Mouse (Mus musculus) intestine, embryonic 16.5 days (tissue): ENCODE data around the gene Tmsb15l. TPM values are rescaled to one million over a fixed set of nuclear protein-coding genes. Genes with fewer than 3 reads are reported as not detected.
A peak's percentile ranks its signal among the peaks of the same experiment; 100 is the strongest.

Experiments
- ATAC-seq: fragments of 200-750 bp; cut with Nextera tagmentation; 2 replicates; pipeline ENCODE4 v1.8.0; 2017; ENCODE audit warnings: moderate TSS enrichment, moderate library complexity
- H3K27ac ChIP-seq: fragments of 300-500 bp; sonication (generic); 2 replicates; pipeline ENCODE4 v1.5.1; 2014; ENCODE audit warnings: mild to moderate bottlenecking, low read length
- H3K27me3 ChIP-seq: fragments of 300-500 bp; sonication (generic); replicated peaks from 2 replicates; pipeline ENCODE4 v1.6.1; 2014; ENCODE audit warnings: low read length, control low read depth, mixed read lengths; ENCODE audit not compliant: control insufficient read depth, insufficient read depth
- H3K36me3 ChIP-seq: fragments of 300-500 bp; sonication (generic); 2 replicates; pipeline ENCODE4 v1.6.1; 2014; ENCODE audit warnings: low read length, control low read depth; ENCODE audit not compliant: control insufficient read depth, insufficient read depth
- H3K4me1 ChIP-seq: fragments of 300-500 bp; sonication (generic); 2 replicates; pipeline ENCODE4 v1.6.1; 2014; ENCODE audit warnings: low read length, control low read depth, mixed read lengths; ENCODE audit not compliant: control insufficient read depth, insufficient read depth
- H3K4me2 ChIP-seq: fragments of 300-500 bp; sonication (generic); 2 replicates; pipeline ENCODE4 v1.6.1; 2014; ENCODE audit warnings: low read depth, low read length, control low read depth
- H3K4me3 ChIP-seq: fragments of 300-500 bp; sonication (generic); 2 replicates; pipeline ENCODE4 v1.5.1; 2014; ENCODE audit warnings: mild to moderate bottlenecking, low read length
- H3K9ac ChIP-seq: fragments of 300-500 bp; sonication (generic); 2 replicates; pipeline ENCODE4 v1.6.1; 2014; ENCODE audit warnings: low read depth, low read length
- H3K9me3 ChIP-seq: fragments of 300-500 bp; sonication (generic); 2 replicates; pipeline ENCODE4 v1.6.1; 2016; ENCODE audit warnings: low read length, control low read depth; ENCODE audit not compliant: control insufficient read depth
- WGBS: fragments of 180-500 bp; shearing (Covaris S2); extraction: QIAGEN DNeasy Blood & Tissue Kit; methylation state at CpG from one replicate; pipeline ENCODE4 v1.1.7; 2014; 5-methylcytosine and 5-hydroxymethylcytosine counted together
- polyA plus RNA-seq: library from polyadenylated mRNA; unstranded; fragments of >200 nt; fragmentation: Nextera tagmentation; extraction: Ambion mirVana; gene quantifications from 2 replicates; pipeline ENCODE4 v1.2.1, GENCODE M21; 2015

The Tmsb15l gene
- 3.9 TPM in 2 replicates for polyA plus RNA-seq

DNA sequence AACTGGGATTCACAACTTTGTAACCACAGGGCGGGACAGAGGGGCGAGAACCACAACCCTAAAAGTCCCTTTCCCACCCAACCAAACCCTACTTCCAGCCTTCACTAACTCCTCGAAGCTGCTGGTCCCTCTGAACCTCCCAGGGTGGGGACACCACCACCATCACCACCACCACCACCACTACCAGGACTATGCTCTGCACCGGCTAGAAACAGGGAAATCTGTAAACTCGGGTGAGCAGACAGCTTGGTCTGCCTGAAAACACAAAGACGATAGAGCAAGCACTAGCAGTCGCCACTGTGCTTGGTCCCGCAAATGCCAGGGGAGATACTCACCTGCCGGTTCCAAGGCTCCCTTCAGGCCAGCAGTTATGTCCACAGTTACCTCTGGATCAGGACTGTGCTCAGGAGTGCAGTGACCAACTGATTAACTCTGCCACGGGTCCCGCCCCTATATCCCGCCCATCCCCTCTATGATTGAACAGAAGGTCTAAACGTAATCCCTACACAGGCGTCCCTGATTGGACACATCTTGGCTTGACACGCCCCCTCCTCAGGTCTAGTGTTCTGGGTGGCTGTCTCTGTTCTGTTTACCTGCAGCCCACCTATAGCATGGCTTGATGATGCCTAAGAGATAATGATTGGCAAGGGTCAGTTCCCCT is at the start of gene Tmsb15l, which contains the start of gene Tmsb15b1:
Tmsb15l (minus strand) TSS at position 446 of the 661 bp plus-strand sequence.
Tmsb15b1 (minus strand) TSS at position 451 of the 661 bp plus-strand sequence.
- no peaks in the 10 kb centered on the region for H3K4me1 ChIP-seq
- 30% methylated on average over 15 of the region's 15 CpGs for WGBS
- peak within 1 kb of the TSS; percentile 50 for H3K4me2 ChIP-seq
- H3K27ac ChIP-seq = no peak within 1 kb of the TSS
- no peaks in the 10 kb centered on the region for H3K36me3 ChIP-seq
- H3K9ac ChIP-seq = peak within 1 kb of the TSS; percentile 67
- peak within 1 kb of the TSS; percentile 48 for H3K4me3 ChIP-seq
- no peaks in the 10 kb centered on the region for H3K27me3 ChIP-seq
- no peaks in the 10 kb centered on the region for H3K9me3 ChIP-seq
- ATAC-seq = peak; percentile 100

DNA sequence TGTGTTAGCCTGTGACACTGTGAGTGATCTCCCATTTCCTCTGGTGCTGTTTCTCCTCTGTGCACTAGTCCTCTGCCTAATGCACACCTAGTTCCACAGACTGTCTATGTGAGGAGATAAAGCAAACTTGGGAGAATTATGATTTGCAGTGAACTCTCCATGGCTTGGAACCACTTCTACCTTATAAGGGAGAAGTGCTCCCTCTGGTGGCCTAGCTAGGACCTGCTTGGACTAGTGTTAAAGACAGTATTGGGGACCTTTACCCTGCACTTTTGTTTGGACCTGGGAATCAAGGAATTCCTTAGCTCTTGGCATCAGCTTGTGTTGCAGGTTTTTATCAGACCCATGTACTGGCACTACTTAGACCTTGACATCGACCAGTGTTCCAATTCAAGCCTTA is 42.6 kb upstream of the Tmsb15l start:
- Histone ChIP-seq H3K4me2 (no peak overlapping the region), H3K9me3 (no peaks in the 10 kb centered on the region), H3K4me3 (no peak overlapping the region), H3K9ac (no peak overlapping the region), H3K36me3 (no peaks in the 10 kb centered on the region), H3K4me1 (no peaks in the 10 kb centered on the region), H3K27me3 (no peaks in the 10 kb centered on the region), H3K27ac (no peak overlapping the region)
- ATAC-seq = peak; percentile 48; the same call in 1 of the 2 replicates
- WGBS = 41% methylated on average over 1 of the region's 1 CpGs

DNA sequence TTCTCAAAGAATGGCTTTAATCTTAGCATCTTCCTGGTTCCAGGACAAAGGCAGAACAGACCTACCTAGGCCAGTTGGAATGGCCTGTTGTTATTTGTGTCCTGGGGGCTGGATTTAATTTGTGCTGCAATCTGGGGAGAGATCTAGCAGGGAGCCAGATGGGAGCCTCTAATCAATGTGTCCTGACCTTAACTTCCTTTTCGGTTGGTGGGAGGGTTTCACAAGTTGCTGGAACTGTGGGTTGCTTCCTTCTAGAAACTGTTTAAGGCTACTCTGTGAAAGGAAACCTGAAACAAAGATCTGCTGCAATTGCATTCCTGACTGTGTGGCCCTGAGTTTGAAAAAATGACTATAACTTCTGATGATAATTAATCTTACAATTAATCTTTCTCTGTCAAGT is 41.0 kb upstream of the Tmsb15l start:
- no peak overlapping the region for H3K4me2 ChIP-seq
- WGBS = 74% methylated on average over 1 of the region's 1 CpGs
- no peak for ATAC-seq
- no peak overlapping the region for H3K27ac ChIP-seq
- no peak overlapping the region for H3K9ac ChIP-seq
- H3K4me1 ChIP-seq = no peaks in the 10 kb centered on the region
- no peaks in the 10 kb centered on the region for H3K9me3 ChIP-seq
- H3K4me3 ChIP-seq = no peak overlapping the region
- H3K27me3 ChIP-seq = no peaks in the 10 kb centered on the region
- H3K36me3 ChIP-seq = no peaks in the 10 kb centered on the region

DNA sequence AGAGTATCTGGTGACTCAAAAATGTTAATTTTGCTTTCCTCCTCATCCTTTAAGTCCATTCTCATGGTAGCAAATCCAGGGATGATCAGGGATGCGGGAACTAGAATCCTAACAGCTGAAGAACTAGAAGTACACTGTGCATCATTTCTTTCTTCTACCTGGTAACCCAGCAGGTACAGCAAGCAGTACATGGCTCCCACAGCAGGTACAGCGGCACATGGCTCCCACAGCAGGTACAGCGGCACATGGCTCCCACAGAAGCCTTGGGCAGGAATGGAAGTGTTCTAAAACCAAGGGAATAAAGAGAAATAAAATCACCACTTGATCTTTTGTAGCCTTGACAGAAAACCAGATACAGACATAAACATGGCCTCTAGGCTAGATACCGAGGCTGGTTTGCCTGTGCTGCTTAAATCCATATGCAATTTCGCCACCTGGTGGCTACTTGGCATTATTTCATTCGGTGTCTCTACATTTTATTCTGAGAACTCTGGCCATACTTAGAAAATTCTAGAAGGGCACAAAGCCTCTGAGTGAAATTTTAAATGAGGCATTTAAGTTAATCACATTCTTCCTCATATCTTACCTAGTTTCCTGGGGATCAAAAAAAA is 38.5 kb upstream of the Tmsb15l start:
- H3K4me1 ChIP-seq = no peaks in the 10 kb centered on the region
- H3K4me2 ChIP-seq = no peak overlapping the region
- H3K27me3 ChIP-seq = no peaks in the 10 kb centered on the region
- H3K9ac ChIP-seq = no peak overlapping the region
- no peak overlapping the region for H3K27ac ChIP-seq
- no peaks in the 10 kb centered on the region for H3K9me3 ChIP-seq
- WGBS = 52% methylated on average over 6 of the region's 6 CpGs
- H3K4me3 ChIP-seq = no peak overlapping the region
- ATAC-seq = no peak
- H3K36me3 ChIP-seq = no peaks in the 10 kb centered on the region

DNA sequence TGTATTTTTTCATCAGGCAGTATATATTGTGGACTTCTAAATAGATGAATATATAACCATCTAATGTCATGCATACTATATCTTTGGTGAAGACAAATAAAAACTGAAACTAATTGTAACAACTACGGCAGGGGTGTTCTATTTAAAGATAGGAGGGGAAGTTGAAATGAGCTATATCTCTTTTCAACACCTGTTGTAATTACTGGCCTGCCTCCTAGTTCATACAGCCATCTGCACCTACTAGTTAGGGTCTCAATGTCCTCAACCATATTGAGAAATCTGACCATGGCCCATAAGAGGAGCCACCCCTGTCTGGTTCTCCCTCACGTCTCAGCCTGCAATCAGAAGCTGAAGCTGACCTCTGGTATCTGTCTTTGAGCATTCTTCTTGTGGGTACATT is 19.6 kb upstream of the Tmsb15l start:
- Histone ChIP-seq H3K9ac (no peak overlapping the region), H3K36me3 (no peaks in the 10 kb centered on the region), H3K27ac (no peak overlapping the region), H3K4me1 (no peaks in the 10 kb centered on the region), H3K4me2 (no peak overlapping the region), H3K4me3 (no peak overlapping the region), H3K9me3 (no peaks in the 10 kb centered on the region), H3K27me3 (peaks cover 9% of the 10 kb centered on the region)
- 79% methylated on average over 2 of the region's 2 CpGs for WGBS
- no peak for ATAC-seq

DNA sequence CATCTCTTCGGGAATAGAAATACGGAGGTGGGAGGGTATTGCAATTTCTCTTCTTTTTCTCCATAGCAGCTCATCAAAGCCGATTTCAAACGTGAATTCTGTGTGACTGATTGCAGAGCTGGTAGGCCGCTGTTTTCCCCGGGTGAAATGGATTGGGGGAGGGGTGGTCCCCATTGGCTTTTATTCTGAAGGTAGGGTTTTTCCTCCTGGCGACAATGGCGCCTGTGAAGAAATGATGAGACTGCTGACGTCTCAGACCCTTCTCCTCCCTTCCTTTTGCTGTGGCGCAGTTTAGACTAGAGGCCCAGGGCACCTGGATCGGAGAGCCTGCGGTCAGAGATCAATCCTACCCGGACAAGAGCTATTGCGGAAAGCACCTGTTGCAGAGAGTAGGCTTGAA is 17.0 kb upstream of the Tmsb15l start:
- Histone ChIP-seq H3K27me3 (peaks cover 9% of the 10 kb centered on the region), H3K4me1 (no peaks in the 10 kb centered on the region), H3K36me3 (no peaks in the 10 kb centered on the region), H3K4me2 (peak overlapping the region; percentile 66; the same call in 1 of the 2 replicates), H3K9ac (no peak overlapping the region), H3K9me3 (no peaks in the 10 kb centered on the region), H3K4me3 (peak overlapping the region; percentile 43), H3K27ac (no peak overlapping the region)
- ATAC-seq = no peak
- 31% methylated on average over 14 of the region's 14 CpGs for WGBS

DNA sequence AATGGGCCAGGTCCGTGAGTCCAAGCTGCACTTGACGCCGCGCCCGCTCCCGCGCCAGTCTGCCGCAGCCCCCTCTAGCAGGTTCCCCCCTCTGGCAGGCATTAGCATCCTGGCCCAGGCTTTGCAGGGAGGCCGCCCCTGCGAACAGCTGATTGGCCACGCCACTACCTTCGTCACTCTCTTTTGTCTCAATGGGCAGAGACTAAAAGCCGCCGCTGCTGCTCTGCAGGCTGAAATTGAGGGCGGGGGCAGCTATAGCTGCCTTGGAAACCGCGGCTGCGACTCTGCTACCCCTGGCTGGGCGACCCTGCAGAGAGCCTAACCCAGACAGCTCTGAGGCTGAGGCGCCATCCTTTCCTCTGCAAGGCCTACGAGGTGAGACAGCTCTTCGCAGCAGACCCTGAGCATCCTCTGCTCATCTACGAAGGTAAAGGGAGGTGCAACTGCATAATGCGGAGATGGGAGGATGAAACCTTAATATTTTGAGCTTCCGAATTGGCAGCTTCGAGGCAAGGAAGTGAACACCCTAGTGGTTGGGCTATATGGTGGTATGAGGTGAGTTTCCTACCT is 16.4 kb upstream of the Tmsb15l start, which contains the start of gene Zcchc18:
Zcchc18 (plus strand) TSS at position 178 of the 570 bp plus-strand sequence.
- peak within 1 kb of the TSS; percentile 43 for H3K4me3 ChIP-seq
- H3K36me3 ChIP-seq = no peaks in the 10 kb centered on the region
- H3K4me1 ChIP-seq = no peaks in the 10 kb centered on the region
- no peak within 1 kb of the TSS for H3K27ac ChIP-seq
- peak within 1 kb of the TSS; percentile 66 for H3K4me2 ChIP-seq
- H3K27me3 ChIP-seq = peaks cover 9% of the 10 kb centered on the region
- H3K9me3 ChIP-seq = no peaks in the 10 kb centered on the region
- ATAC-seq = peak; percentile 90
- WGBS = 21% methylated on average over 26 of the region's 26 CpGs
- H3K9ac ChIP-seq = peak within 1 kb of the TSS; percentile 19; the same call in 1 of the 2 replicates

DNA sequence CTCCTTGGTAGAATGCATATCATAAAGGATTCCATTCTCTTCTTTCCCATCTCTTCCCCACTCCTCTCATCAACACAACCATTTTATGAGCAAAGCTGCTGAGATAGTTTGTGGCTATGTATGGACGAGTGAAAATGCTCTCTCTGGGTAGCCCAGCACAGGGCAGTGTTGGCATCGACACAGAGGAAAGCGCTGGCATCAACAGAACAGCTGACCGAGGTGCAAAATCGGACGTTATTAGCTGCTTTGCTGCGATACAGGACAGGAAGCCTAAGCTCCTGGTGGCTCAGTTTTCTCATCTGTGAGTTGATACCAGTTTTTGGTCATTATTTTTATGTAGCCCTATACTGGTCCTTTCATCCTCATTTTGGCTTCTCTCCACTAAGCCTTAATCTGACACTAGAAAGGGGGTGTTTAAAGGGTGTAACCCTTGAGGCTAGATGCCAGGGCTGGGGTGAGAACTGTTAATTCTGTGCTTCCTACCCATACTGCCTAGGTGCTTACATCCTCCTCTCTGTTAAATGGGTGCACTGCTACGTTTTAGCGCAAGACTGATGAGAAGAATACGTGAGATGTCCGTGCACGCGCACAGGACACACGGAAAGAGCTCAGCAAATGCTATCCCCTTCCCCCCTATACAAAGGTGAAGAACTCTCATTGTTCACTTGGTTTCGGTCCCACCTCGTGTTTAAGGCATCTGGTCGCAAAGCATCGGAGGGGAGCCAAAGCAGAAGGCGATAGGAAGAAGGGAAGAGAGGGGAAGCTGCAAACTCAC is 15.7 kb upstream of the Tmsb15l start:
- Histone ChIP-seq H3K4me2 (peak overlapping the region; percentile 66), H3K27ac (no peak overlapping the region), H3K9ac (peak overlapping the region; percentile 19; the same call in 1 of the 2 replicates), H3K9me3 (no peaks in the 10 kb centered on the region), H3K36me3 (no peaks in the 10 kb centered on the region), H3K4me3 (peak overlapping the region; percentile 43), H3K4me1 (no peaks in the 10 kb centered on the region), H3K27me3 (peaks cover 9% of the 10 kb centered on the region)
- peak; percentile 13; the same call in 1 of the 2 replicates for ATAC-seq
- 28% methylated on average over 17 of the region's 19 CpGs for WGBS

DNA sequence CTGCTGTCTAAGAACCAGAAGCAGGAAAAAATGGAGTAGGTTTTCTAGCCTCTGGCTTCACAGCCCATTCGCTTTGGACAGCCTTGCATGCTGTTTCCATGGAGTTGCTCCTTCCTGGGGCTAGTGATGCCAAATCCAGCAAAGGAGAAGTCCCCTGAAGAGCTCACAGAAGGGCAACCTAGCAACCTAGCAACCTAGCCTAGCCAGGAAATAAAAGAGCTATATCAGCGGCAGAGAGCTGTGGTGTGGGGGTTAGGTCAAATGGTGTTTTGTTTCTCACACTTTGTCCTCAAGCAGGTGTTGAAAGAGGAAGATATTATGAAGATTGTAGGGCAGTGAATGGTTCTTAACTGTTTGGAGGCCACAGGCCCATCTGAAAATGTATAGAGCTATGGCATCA is 14.6 kb upstream of the Tmsb15l start:
- no peaks in the 10 kb centered on the region for H3K9me3 ChIP-seq
- no peak overlapping the region for H3K4me3 ChIP-seq
- no peak overlapping the region for H3K4me2 ChIP-seq
- WGBS = 52% methylated on average over 2 of the region's 2 CpGs
- H3K4me1 ChIP-seq = no peaks in the 10 kb centered on the region
- no peak for ATAC-seq
- no peak overlapping the region for H3K9ac ChIP-seq
- no peaks in the 10 kb centered on the region for H3K36me3 ChIP-seq
- no peak overlapping the region for H3K27ac ChIP-seq
- peaks cover 9% of the 10 kb centered on the region; the same call in 1 of the 2 replicates for H3K27me3 ChIP-seq
